Mouse (Mus musculus) neural tube, embryonic 15.5 days (tissue): ENCODE results near the gene Fam129a. TPM values are rescaled to one million over a fixed set of nuclear protein-coding genes. Genes with fewer than 3 reads are reported as not detected.
A peak's percentile ranks its signal among the peaks of the same experiment; 100 is the strongest.

Experiments used
- ATAC-seq: fragments of 200-750 bp; cut with Nextera tagmentation; 2 replicates; pipeline ENCODE4 v1.8.0; 2017; ENCODE audit warnings: mild to moderate bottlenecking, moderate TSS enrichment, moderate library complexity; ENCODE audit not compliant: low FRiP score
- H3K27ac ChIP-seq: fragments of 300-500 bp; sonication (generic); replicated peaks from 2 replicates; pipeline ENCODE4 v1.5.1; 2015; ENCODE audit warnings: mild to moderate bottlenecking, inconsistent platforms
- H3K27me3 ChIP-seq: fragments of 300-500 bp; sonication (generic); replicated peaks from 2 replicates; pipeline ENCODE4 v1.6.1; 2015; ENCODE audit warnings: inconsistent platforms
- H3K36me3 ChIP-seq: fragments of 300-500 bp; sonication (generic); 2 replicates; pipeline ENCODE4 v1.6.1; 2015; ENCODE audit warnings: inconsistent platforms
- H3K4me1 ChIP-seq: fragments of 300-500 bp; sonication (generic); 2 replicates; pipeline ENCODE4 v1.6.1; 2015; ENCODE audit warnings: inconsistent platforms
- H3K4me2 ChIP-seq: fragments of 300-500 bp; sonication (generic); 2 replicates; pipeline ENCODE4 v1.6.1; 2015; ENCODE audit warnings: inconsistent platforms, mild to moderate bottlenecking, moderate library complexity
- H3K4me3 ChIP-seq: fragments of 300-500 bp; sonication (generic); replicated peaks from 2 replicates; pipeline ENCODE4 v1.5.1; 2015; ENCODE audit warnings: mild to moderate bottlenecking, inconsistent platforms
- H3K9ac ChIP-seq: fragments of 300-500 bp; sonication (generic); replicated peaks from 2 replicates; pipeline ENCODE4 v1.6.1; 2015; ENCODE audit warnings: mild to moderate bottlenecking, inconsistent platforms
- H3K9me3 ChIP-seq: fragments of 300-500 bp; sonication (generic); replicated peaks from 2 replicates; pipeline ENCODE4 v1.6.1; 2016; ENCODE audit warnings: inconsistent platforms
- WGBS: fragments of 180-500 bp; shearing (Covaris S2); methylation state at CpG from one replicate; pipeline ENCODE4 v1.1.7; 2015; ENCODE audit warnings: mixed read lengths; 5-methylcytosine and 5-hydroxymethylcytosine counted together
- polyA plus RNA-seq: library from polyadenylated mRNA; unstranded; fragments of >200 nt; fragmentation: Nextera tagmentation; extraction: Ambion mirVana; gene quantifications from 2 replicates; pipeline ENCODE4 v1.2.1, GENCODE M21; 2015

Gene Fam129a
- polyA plus RNA-seq: 3.6 and 5.4 TPM in 2 replicates

GRCm38 (mm10) chr1:151570981-151571837 lies at the start of gene Fam129a:
TSS of gene Fam129a (plus strand) at chr1:151571186.
- peak within 1 kb of the TSS; percentile 43 for H3K4me3 ChIP-seq
- WGBS: 5% methylated on average over 46 of the region's 46 CpGs
- no peaks in the 10 kb centered on the region for H3K36me3 ChIP-seq
- peak within 1 kb of the TSS; percentile 86 for H3K4me2 ChIP-seq
- peaks cover 10% of the 10 kb centered on the region for H3K4me1 ChIP-seq
- H3K27me3 ChIP-seq: peaks cover 33% of the 10 kb centered on the region
- peak; percentile 66 for ATAC-seq
- H3K9me3 ChIP-seq: no peaks in the 10 kb centered on the region
- no peak within 1 kb of the TSS for H3K27ac ChIP-seq
- peak within 1 kb of the TSS; percentile 52 for H3K9ac ChIP-seq

DNA sequence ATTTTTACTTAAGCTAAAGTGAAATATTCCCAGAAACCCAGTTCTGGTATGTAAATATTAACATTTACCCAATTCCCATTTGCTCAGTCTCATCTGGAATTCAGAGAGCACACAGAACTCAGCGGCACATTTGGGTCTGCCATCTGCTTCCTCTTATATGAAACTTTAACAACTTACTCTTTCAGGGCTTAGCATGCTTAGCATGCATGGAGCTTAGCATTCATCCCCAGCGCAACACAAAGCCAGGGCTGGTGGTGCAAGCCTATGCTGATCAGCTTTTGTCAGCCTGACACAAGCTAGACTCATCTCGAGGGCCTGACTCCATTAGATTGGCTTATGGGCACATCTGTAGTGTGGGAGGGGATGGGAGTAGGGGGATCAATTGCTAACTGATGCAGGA lies 44.3 kb upstream of the Fam129a start:
- H3K36me3 ChIP-seq: no peaks in the 10 kb centered on the region
- H3K27me3 ChIP-seq: no peaks in the 10 kb centered on the region
- H3K27ac ChIP-seq: no peak overlapping the region
- H3K9ac ChIP-seq: no peak overlapping the region
- H3K9me3 ChIP-seq: no peaks in the 10 kb centered on the region
- 60% methylated on average over 3 of the region's 3 CpGs for WGBS
- ATAC-seq: no peak
- no peak overlapping the region for H3K4me2 ChIP-seq
- no peaks in the 10 kb centered on the region for H3K4me1 ChIP-seq
- H3K4me3 ChIP-seq: no peak overlapping the region

- Histone ChIP-seq H3K4me3 (no peak overlapping the region), H3K4me2 (no peak overlapping the region), H3K27ac (no peak overlapping the region), H3K9me3 (no peaks in the 10 kb centered on the region), H3K4me1 (no peaks in the 10 kb centered on the region), H3K36me3 (no peaks in the 10 kb centered on the region), H3K27me3 (no peaks in the 10 kb centered on the region), H3K9ac (no peak overlapping the region)
- no peak for ATAC-seq
- WGBS: 81% methylated on average over 6 of the region's 6 CpGs
Measured at GRCm38 (mm10) chr1:151543796-151544477, 27.0 kb upstream of the Fam129a start.

- H3K9me3 ChIP-seq: no peaks in the 10 kb centered on the region
- H3K36me3 ChIP-seq: no peaks in the 10 kb centered on the region
- no peak for ATAC-seq
- no peak overlapping the region for H3K4me2 ChIP-seq
- no peaks in the 10 kb centered on the region for H3K4me1 ChIP-seq
- H3K27ac ChIP-seq: no peak overlapping the region
- H3K27me3 ChIP-seq: no peaks in the 10 kb centered on the region
- H3K9ac ChIP-seq: no peak overlapping the region
- no peak overlapping the region for H3K4me3 ChIP-seq
- WGBS: 65% methylated on average over 3 of the region's 3 CpGs
Measured at GRCm38 (mm10) chr1:151544581-151544980, 26.4 kb upstream of the Fam129a start.

DNA sequence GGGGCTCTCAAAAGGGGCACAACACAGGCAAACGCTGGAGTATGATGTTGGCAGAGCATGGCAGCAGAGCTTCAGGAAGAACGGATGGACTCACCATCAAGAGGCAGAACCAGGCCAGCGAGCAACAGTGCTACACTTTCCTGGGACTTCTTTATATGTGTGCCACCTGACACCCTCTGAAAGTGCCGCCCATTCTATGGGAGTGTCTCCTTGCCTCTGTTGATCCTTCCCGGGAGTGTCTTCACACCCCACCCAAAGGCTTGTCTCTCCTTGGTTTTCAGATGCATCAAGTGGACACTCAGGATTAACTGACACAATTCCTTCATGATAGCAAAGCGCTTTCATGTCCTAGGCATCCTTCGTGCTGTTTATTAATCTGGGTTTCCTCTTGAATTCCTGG lies 25.4 kb upstream of the Fam129a start:
- Histone ChIP-seq H3K27me3 (no peaks in the 10 kb centered on the region), H3K4me2 (no peak overlapping the region), H3K4me3 (no peak overlapping the region), H3K9ac (no peak overlapping the region), H3K4me1 (no peaks in the 10 kb centered on the region), H3K36me3 (no peaks in the 10 kb centered on the region), H3K27ac (no peak overlapping the region), H3K9me3 (no peaks in the 10 kb centered on the region)
- no peak for ATAC-seq
- WGBS: 86% methylated on average over 7 of the region's 7 CpGs

- ATAC-seq: no peak
- Histone ChIP-seq H3K36me3 (no peaks in the 10 kb centered on the region), H3K4me2 (no peak overlapping the region), H3K4me1 (no peaks in the 10 kb centered on the region), H3K27me3 (no peaks in the 10 kb centered on the region), H3K27ac (no peak overlapping the region), H3K4me3 (no peak overlapping the region), H3K9ac (no peak overlapping the region), H3K9me3 (no peaks in the 10 kb centered on the region)
- WGBS: 81% methylated on average over 8 of the region's 8 CpGs
Measured at GRCm38 (mm10) chr1:151548896-151549610, 21.9 kb upstream of the Fam129a start.

GRCm38 (mm10) chr1:151549794-151550193 lies 21.2 kb upstream of the Fam129a start:
- ATAC-seq: no peak
- H3K36me3 ChIP-seq: no peaks in the 10 kb centered on the region
- no peak overlapping the region for H3K27ac ChIP-seq
- H3K4me1 ChIP-seq: no peaks in the 10 kb centered on the region
- H3K27me3 ChIP-seq: no peaks in the 10 kb centered on the region
- 75% methylated on average over 7 of the region's 7 CpGs for WGBS
- H3K4me2 ChIP-seq: no peak overlapping the region
- no peaks in the 10 kb centered on the region for H3K9me3 ChIP-seq
- no peak overlapping the region for H3K9ac ChIP-seq
- H3K4me3 ChIP-seq: no peak overlapping the region

- H3K4me3 ChIP-seq: no peak overlapping the region
- no peaks in the 10 kb centered on the region for H3K4me1 ChIP-seq
- no peak overlapping the region for H3K9ac ChIP-seq
- WGBS: 34% methylated on average over 19 of the region's 19 CpGs
- H3K27me3 ChIP-seq: no peaks in the 10 kb centered on the region
- H3K9me3 ChIP-seq: no peaks in the 10 kb centered on the region
- no peak overlapping the region for H3K4me2 ChIP-seq
- H3K27ac ChIP-seq: no peak overlapping the region
- H3K36me3 ChIP-seq: no peaks in the 10 kb centered on the region
- no peak for ATAC-seq
Measured at GRCm38 (mm10) chr1:151550587-151551479, 20.2 kb upstream of the Fam129a start.

DNA sequence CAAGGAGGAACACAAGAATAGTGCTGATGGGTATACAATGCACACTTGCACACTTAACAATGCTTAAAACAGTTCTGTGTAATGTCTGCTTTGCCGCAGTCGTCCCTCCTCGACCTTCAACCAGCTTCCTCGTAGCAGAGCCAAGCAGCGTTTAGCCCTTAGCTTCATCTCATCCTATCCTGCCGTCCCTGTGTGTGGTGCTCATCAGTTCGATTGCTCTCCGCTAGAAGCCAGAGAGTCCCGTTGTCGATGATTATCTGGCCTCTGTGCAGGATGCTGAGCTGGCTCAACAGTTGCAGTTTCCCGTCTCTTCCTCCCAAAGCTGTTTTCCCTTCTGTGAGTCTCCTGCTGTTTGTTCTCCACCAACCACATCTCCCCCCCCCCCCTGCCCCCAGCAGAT lies 10.4 kb upstream of the Fam129a start:
- Histone ChIP-seq H3K36me3 (no peaks in the 10 kb centered on the region), H3K9ac (no peak overlapping the region), H3K27me3 (no peaks in the 10 kb centered on the region), H3K27ac (no peak overlapping the region), H3K9me3 (no peaks in the 10 kb centered on the region), H3K4me1 (peaks cover 8% of the 10 kb centered on the region), H3K4me2 (no peak overlapping the region), H3K4me3 (no peak overlapping the region)
- ATAC-seq: no peak
- WGBS: 55% methylated on average over 11 of the region's 11 CpGs

- ATAC-seq: no peak
- Histone ChIP-seq H3K27me3 (no peaks in the 10 kb centered on the region), H3K9ac (no peak overlapping the region), H3K4me1 (peaks cover 8% of the 10 kb centered on the region), H3K9me3 (no peaks in the 10 kb centered on the region), H3K4me2 (no peak overlapping the region), H3K27ac (no peak overlapping the region), H3K36me3 (no peaks in the 10 kb centered on the region), H3K4me3 (no peak overlapping the region)
- WGBS: 43% methylated on average over 5 of the region's 5 CpGs
Measured at GRCm38 (mm10) chr1:151563401-151563800, 7.6 kb upstream of the Fam129a start.

- ATAC-seq: no peak; the same call in 1 of the 2 replicates
- Histone ChIP-seq H3K27me3 (no peaks in the 10 kb centered on the region), H3K4me1 (peaks cover 8% of the 10 kb centered on the region), H3K9ac (no peak overlapping the region), H3K9me3 (no peaks in the 10 kb centered on the region), H3K36me3 (no peaks in the 10 kb centered on the region), H3K27ac (no peak overlapping the region), H3K4me3 (no peak overlapping the region), H3K4me2 (no peak overlapping the region; the same call in 1 of the 2 replicates)
- 49% methylated on average over 6 of the region's 6 CpGs for WGBS
Measured at GRCm38 (mm10) chr1:151563893-151564292, 7.1 kb upstream of the Fam129a start.
